Mouse (Mus musculus) v-Abl transformed pro-B cells (cell line): ENCODE measurements around the gene Decr2.

Source experiments
- in situ Hi-C, 2 experiments: fragments of 400-800 bp; cut with MboI; formaldehyde crosslinking; loops; one replicate each; pipeline ENCODE4 v1.15.1; 2025; ENCODE audit not compliant: unreplicated experiment in 2 of 2

Gene Decr2

GRCm38 (mm10) chr17:26031583-26031982 is 58.6 kb downstream of the Decr2 start:
- in situ Hi-C loops = loop anchor here (5.0 to 10.0 kb wide), 2 partner anchors 51 to 63 kb away; partner anchors contain the start of genes Decr2 (in 1 of the 2) and Nme4 (in 1 of the 2)
